Mouse (Mus musculus): Measurements from ENCODE around the gene Zfp143. TPM values are rescaled to one million over a fixed set of nuclear protein-coding genes. Genes with fewer than 3 reads are reported as not detected.

The Zfp143 gene
- 10 to 100 TPM in 1 of 2 experiments, 1 to 10 TPM in 1; 8.6 to 10.5 TPM for total RNA-seq (2021)
- polyA plus RNA-seq (2012; rRNA removed) = 8.4 and 10.5 TPM in 2 replicates
- long read RNA-seq, transcript Zfp143-205 (16 exons, 2,631 nt) = major isoform, 5 of 9 reads
- long read RNA-seq, partial matches to known transcripts = 0 of 9 reads
- long read RNA-seq, other reads (novel, unspliced or antisense) = 0 of 9 reads

- Histone ChIP-seq H3K36me3 (ENCODE audit: control insufficient read depth, insufficient read depth, low read length) (peaks cover 14% of the 10 kb centered on the region), H3K4me3 (peak within 1 kb of the TSS; percentile 86), H3K9ac (ENCODE audit: low read depth, low read length) (peak within 1 kb of the TSS; percentile 89), H3K79me2 (replicated peaks; ENCODE audit: control insufficient read depth, insufficient read depth, low read length) (peaks cover 2% of the 10 kb centered on the region), H3K27ac (peak within 1 kb of the TSS; percentile 100), H3K27me3 (ENCODE audit: control insufficient read depth, insufficient read depth, low read length) (no peaks in the 10 kb centered on the region), H3K4me1 (ENCODE audit: control insufficient read depth, insufficient read depth, low read length) (peaks cover 8% of the 10 kb centered on the region)
- peak; percentile 100 for DNase-seq
- intact Hi-C loops (cut with DNase I) = loop anchor here (2.0 kb wide), 1 partner anchor 56 kb away; no protein-coding TSS in a partner anchor
- under 1% methylated on average over 34 of the region's 34 CpGs for WGBS
- TF ChIP-seq POLR2A (IDR thresholded peaks at IDR 0.05; ENCODE audit: insufficient read depth, low read depth, low read length) = peak; percentile 83
- no peak for TF ChIP-seq CTCF (IDR thresholded peaks at IDR 0.05)
- TF ChIP-seq EP300 (IDR thresholded peaks at IDR 0.05; ENCODE audit: insufficient read depth, low read depth, low read length) = 0 out of 2 replicates have a peak, but pooled peaks have one; percentile 8
Observed at GRCm38 (mm10) chr7:110061199-110061751, at the start of gene Zfp143. Zfp143 (plus strand) TSS chr7:110061217.

GRCm38 (mm10) chr7:110011417-110011816 lies 49.6 kb upstream of the Zfp143 start:
- H3K36me3 ChIP-seq (ENCODE audit: control insufficient read depth, insufficient read depth, low read length) = no peaks in the 10 kb centered on the region
- no peak overlapping the region for H3K4me3 ChIP-seq
- intact Hi-C loops (cut with DNase I) = no loop called here
- TF ChIP-seq CTCF (IDR thresholded peaks at IDR 0.05) = no peak
- no peak for TF ChIP-seq EP300 (IDR thresholded peaks at IDR 0.05; ENCODE audit: insufficient read depth, low read depth, low read length)
- TF ChIP-seq POLR2A (IDR thresholded peaks at IDR 0.05; ENCODE audit: insufficient read depth, low read depth, low read length) = no peak
- DNase-seq = no peak
- no peaks in the 10 kb centered on the region for H3K79me2 ChIP-seq (replicated peaks; ENCODE audit: control insufficient read depth, insufficient read depth, low read length)
- no peak overlapping the region for H3K27ac ChIP-seq
- H3K27me3 ChIP-seq (ENCODE audit: control insufficient read depth, insufficient read depth, low read length) = no peaks in the 10 kb centered on the region
- no peak overlapping the region for H3K9ac ChIP-seq (ENCODE audit: low read depth, low read length)
- WGBS = 60% methylated on average over 1 of the region's 1 CpGs
- H3K4me1 ChIP-seq (ENCODE audit: control insufficient read depth, insufficient read depth, low read length) = no peaks in the 10 kb centered on the region

GRCm38 (mm10) chr7:110014272-110014671 lies 46.7 kb upstream of the Zfp143 start:
- peaks cover 2% of the 10 kb centered on the region; the same call in 1 of the 2 replicates for H3K4me1 ChIP-seq (ENCODE audit: control insufficient read depth, insufficient read depth, low read length)
- H3K9ac ChIP-seq (ENCODE audit: low read depth, low read length) = no peak overlapping the region
- H3K79me2 ChIP-seq (replicated peaks; ENCODE audit: control insufficient read depth, insufficient read depth, low read length) = peaks cover 2% of the 10 kb centered on the region
- no peak overlapping the region for H3K4me3 ChIP-seq
- no peaks in the 10 kb centered on the region for H3K27me3 ChIP-seq (ENCODE audit: control insufficient read depth, insufficient read depth, low read length)
- H3K27ac ChIP-seq = no peak overlapping the region
- H3K36me3 ChIP-seq (ENCODE audit: control insufficient read depth, insufficient read depth, low read length) = 0 out of 2 replicates have a peak, but pooled peaks cover 2% of the 10 kb centered on the region
- intact Hi-C loops (cut with DNase I) = no loop called here
- DNase-seq = no peak
- WGBS = 58% methylated on average over 5 of the region's 5 CpGs
- no peak for TF ChIP-seq CTCF (IDR thresholded peaks at IDR 0.05)
- no peak for TF ChIP-seq POLR2A (IDR thresholded peaks at IDR 0.05; ENCODE audit: insufficient read depth, low read depth, low read length)
- TF ChIP-seq EP300 (IDR thresholded peaks at IDR 0.05; ENCODE audit: insufficient read depth, low read depth, low read length) = no peak

- DNase-seq = peak; percentile 93 to 94
- intact Hi-C loops (cut with DNase I) = loop anchor here (2.0 kb wide), 1 partner anchor 31 kb away; the partner anchor contains the start of gene Tmem41b
- Histone ChIP-seq H3K4me3 (peak within 1 kb of the TSS; percentile 81), H3K79me2 (replicated peaks; ENCODE audit: control insufficient read depth, insufficient read depth, low read length) (peaks cover 2% of the 10 kb centered on the region), H3K27me3 (ENCODE audit: control insufficient read depth, insufficient read depth, low read length) (no peaks in the 10 kb centered on the region), H3K9ac (ENCODE audit: low read depth, low read length) (peak within 1 kb of the TSS; percentile 99), H3K27ac (peak within 1 kb of the TSS; percentile 85), H3K4me1 (ENCODE audit: control insufficient read depth, insufficient read depth, low read length) (peaks cover 2% of the 10 kb centered on the region), H3K36me3 (ENCODE audit: control insufficient read depth, insufficient read depth, low read length) (peaks cover 9% of the 10 kb centered on the region)
- TF ChIP-seq POLR2A (IDR thresholded peaks at IDR 0.05; ENCODE audit: insufficient read depth, low read depth, low read length) (peak; percentile 90), EP300 (IDR thresholded peaks at IDR 0.05; ENCODE audit: insufficient read depth, low read depth, low read length) (peak; percentile 61), CTCF (IDR thresholded peaks at IDR 0.05) (no peak)
- WGBS = under 1% methylated on average over 48 of the region's 48 CpGs
Observed at GRCm38 (mm10) chr7:110018117-110018630, 42.8 kb upstream of the Zfp143 start, which contains the start of gene Ipo7. Ipo7 (plus strand) TSS chr7:110018274.

GRCm38 (mm10) chr7:110018631-110019482 lies 42.2 kb upstream of the Zfp143 start:
- WGBS = under 1% methylated on average over 42 of the region's 42 CpGs
- TF ChIP-seq CTCF (IDR thresholded peaks at IDR 0.05) (0 out of 2 replicates have a peak, but pooled peaks have one; percentile 1), EP300 (IDR thresholded peaks at IDR 0.05; ENCODE audit: insufficient read depth, low read depth, low read length) (no peak)
- intact Hi-C loops (cut with DNase I) = loop anchor here (2.0 kb wide), 1 partner anchor 32 kb away; the partner anchor contains the start of gene Tmem41b
- peak overlapping the region; percentile 85 for H3K27ac ChIP-seq
- H3K4me3 ChIP-seq = peak overlapping the region; percentile 81
- peak; percentile 78 for DNase-seq
- H3K9ac ChIP-seq (ENCODE audit: low read depth, low read length) = peak overlapping the region; percentile 99
- no peaks in the 10 kb centered on the region for H3K27me3 ChIP-seq (ENCODE audit: control insufficient read depth, insufficient read depth, low read length)
- H3K79me2 ChIP-seq (replicated peaks; ENCODE audit: control insufficient read depth, insufficient read depth, low read length) = peaks cover 2% of the 10 kb centered on the region
- H3K4me1 ChIP-seq (ENCODE audit: control insufficient read depth, insufficient read depth, low read length) = peaks cover 2% of the 10 kb centered on the region
- peaks cover 9% of the 10 kb centered on the region for H3K36me3 ChIP-seq (ENCODE audit: control insufficient read depth, insufficient read depth, low read length)

All from heart, adult 2 months (tissue).